Mouse (Mus musculus) embryonic fibroblast, embryonic 13.5 days (primary cell): Measurements from ENCODE around the gene Arid1b.

ENCODE experiments used
- CTCF ChIP-seq: IDR thresholded peaks from 2 replicates; pipeline ENCODE4 v1.5.1; 2011; ENCODE audit warnings: mild to moderate bottlenecking, control low read depth, low read length, moderate library complexity, borderline replicate concordance; ENCODE audit not compliant: insufficient read depth
- POLR2A ChIP-seq: IDR thresholded peaks from 2 replicates; pipeline ENCODE4 v1.6.1; 2011; ENCODE audit warnings: low read depth, mild to moderate bottlenecking, control low read depth, low read length, moderate library complexity

- TF ChIP-seq CTCF (no peak), POLR2A (no peak)
Measured at GRCm38 (mm10) chr17:5323746-5324145, 329.6 kb downstream of the Arid1b start.
